Mouse (Mus musculus) MEL (cell line): ENCODE data around the gene Zfp874b. TPM values are rescaled to one million over a fixed set of nuclear protein-coding genes. Genes with fewer than 3 reads are reported as not detected.
"Not testable (repeated sequence)": the region's sequence is repeated elsewhere in the genome, so short reads cannot be mapped to it uniquely, and the experiment has no call there.

Experiments used
- DNase-seq: peaks from one replicate; pipeline ENCODE4 v3.0.0; 2011; ENCODE audit warnings: low read depth, low spot score
- H3K27ac ChIP-seq: 2 replicates; pipeline ENCODE4 v1.5.1; 2012; ENCODE audit warnings: low read depth, mild to moderate bottlenecking, control low read depth, low read length, moderate library complexity; ENCODE audit not compliant: control insufficient read depth
- H3K27me3 ChIP-seq, 2 experiments: fragments of 150-350 bp in 1 of 2; sonication (generic) in 1 of 2; 2 replicates each; pipeline ENCODE4 v1.6.1; 2012; ENCODE audit warnings: low read length in 2 of 2, mild to moderate bottlenecking in 2 of 2, improper control_type of control experiment in 1 of 2, moderate library complexity in 1 of 2; ENCODE audit not compliant: insufficient read depth in 2 of 2, control insufficient read depth in 1 of 2
- H3K36me3 ChIP-seq, 2 experiments: 2 replicates each; pipeline ENCODE4 v1.6.1; 2012 to 2014; ENCODE audit warnings: low read length in 2 of 2, improper control_type of control experiment in 1 of 2, inconsistent platforms in 1 of 2, mild to moderate bottlenecking in 1 of 2; ENCODE audit not compliant: insufficient read depth in 2 of 2, control insufficient read depth in 1 of 2
- H3K4me1 ChIP-seq, 2 experiments: fragments of 150-350 bp in 1 of 2; sonication (generic) in 1 of 2; 2 replicates each; pipeline ENCODE4 v1.6.1; 2012; ENCODE audit warnings: low read length in 2 of 2, improper control_type of control experiment in 1 of 2, mild to moderate bottlenecking in 1 of 2; ENCODE audit not compliant: insufficient read depth in 2 of 2, control insufficient read depth in 1 of 2
- H3K4me3 ChIP-seq, 2 experiments: fragments of 150-350 bp in 1 of 2; sonication (generic) in 1 of 2; 2 replicates each; pipeline ENCODE4 v1.5.1; 2012; ENCODE audit warnings: low read depth in 2 of 2, low read length in 2 of 2, mild to moderate bottlenecking in 2 of 2, moderate library complexity in 2 of 2, control low read depth in 1 of 2, improper control_type of control experiment in 1 of 2; ENCODE audit not compliant: control insufficient read depth in 1 of 2, insufficient read depth in 1 of 2
- H3K79me2 ChIP-seq: 2 replicates; pipeline ENCODE4 v1.6.1; 2012; ENCODE audit warnings: mild to moderate bottlenecking, low read length, moderate library complexity; ENCODE audit not compliant: control insufficient read depth, poor library complexity, insufficient read depth
- H3K9ac ChIP-seq: 2 replicates; pipeline ENCODE4 v1.6.1; 2012; ENCODE audit warnings: low read depth, mild to moderate bottlenecking, control low read depth, low read length, moderate library complexity; ENCODE audit not compliant: control insufficient read depth, poor library complexity, severe bottlenecking
- H3K9me3 ChIP-seq: fragments of 150-350 bp; sonication (generic); replicated peaks from 2 replicates; pipeline ENCODE4 v1.6.1; 2012; ENCODE audit warnings: mild to moderate bottlenecking, low read length, improper control_type of control experiment, moderate library complexity; ENCODE audit not compliant: insufficient read depth
- BHLHE40 ChIP-seq: IDR thresholded peaks from 2 replicates; pipeline ENCODE4 v1.6.1; 2012; ENCODE audit warnings: low read depth, mild to moderate bottlenecking, inconsistent platforms, low read length, improper control_type of control experiment, borderline replicate concordance
- CTCF ChIP-seq, 3 experiments: IDR thresholded peaks in 2 of 3; conservative IDR thresholded peaks in 1 of 3; 2 replicates each; pipeline ENCODE4 v1.5.1; 2011 to 2012; ENCODE audit warnings: low read length in 3 of 3, low read depth in 2 of 3, mild to moderate bottlenecking in 2 of 3, improper control_type of control experiment in 1 of 3, inconsistent platforms in 1 of 3, mixed read lengths in 1 of 3, moderate library complexity in 1 of 3; ENCODE audit not compliant: control insufficient read depth in 1 of 3, insufficient read depth in 1 of 3, poor library complexity in 1 of 3, severe bottlenecking in 1 of 3
- EP300 ChIP-seq, 2 experiments: IDR thresholded peaks; 2 replicates each; pipeline ENCODE4 v1.6.1; 2011; ENCODE audit warnings: improper control_type of control experiment in 2 of 2, low read length in 2 of 2, low read depth in 1 of 2, mild to moderate bottlenecking in 1 of 2
- GATA1 ChIP-seq: IDR thresholded peaks from 2 replicates; pipeline ENCODE4 v1.6.1; 2011; ENCODE audit warnings: low read depth, low read length, improper control_type of control experiment
- MAX ChIP-seq: IDR thresholded peaks from 2 replicates; pipeline ENCODE4 v1.6.1; 2011; ENCODE audit warnings: low read length, improper control_type of control experiment
- MYB ChIP-seq: IDR thresholded peaks from 2 replicates; pipeline ENCODE4 v1.6.1; 2011; ENCODE audit warnings: mild to moderate bottlenecking, low read depth, low read length, improper control_type of control experiment
- NRF1 ChIP-seq: IDR thresholded peaks from 2 replicates; pipeline ENCODE4 v1.6.1; 2014; ENCODE audit warnings: low read depth, mild to moderate bottlenecking, inconsistent platforms, low read length, improper control_type of control experiment, moderate library complexity; ENCODE audit not compliant: poor library complexity, insufficient read depth, severe bottlenecking
- POLR2A ChIP-seq, 2 experiments: IDR thresholded peaks; 2 replicates each; pipeline ENCODE4 v1.6.1; 2011 to 2012; ENCODE audit warnings: low read length in 2 of 2, mild to moderate bottlenecking in 2 of 2, control low read depth in 1 of 2, improper control_type of control experiment in 1 of 2, low read depth in 1 of 2, moderate library complexity in 1 of 2; ENCODE audit not compliant: control insufficient read depth in 1 of 2, insufficient read depth in 1 of 2, poor library complexity in 1 of 2
- POLR2AphosphoS2 ChIP-seq: IDR thresholded peaks from 2 replicates; pipeline ENCODE4 v1.6.1; 2011; ENCODE audit warnings: low read length, improper control_type of control experiment
- RAD21 ChIP-seq: IDR thresholded peaks from 2 replicates; pipeline ENCODE4 v1.6.1; 2011; ENCODE audit warnings: mild to moderate bottlenecking, low read depth, low read length, improper control_type of control experiment
- SMC3 ChIP-seq: IDR thresholded peaks from 2 replicates; pipeline ENCODE4 v1.6.1; 2011; ENCODE audit warnings: low read depth, low read length, improper control_type of control experiment
- TAL1 ChIP-seq: IDR thresholded peaks from 2 replicates; pipeline ENCODE4 v1.6.1; 2012; ENCODE audit warnings: mild to moderate bottlenecking, inconsistent platforms, low read length, moderate library complexity, mixed read lengths
- ZKSCAN1 ChIP-seq: IDR thresholded peaks from 2 replicates; pipeline ENCODE4 v1.6.1; 2012; ENCODE audit warnings: low read depth, mild to moderate bottlenecking, inconsistent platforms, low read length, improper control_type of control experiment, moderate library complexity
- polyA plus RNA-seq, 2 experiments: library from polyadenylated mRNA; stranded (reverse) in 1 of 2; unstranded in 1 of 2; fragments of >175 nt in 1 of 2; fragments of >200 nt in 1 of 2; gene quantifications; 2 replicates each; pipeline versions ENCODE4 v1.2.1 to v1.2.4; 2012; ENCODE audit warnings: low replicate concordance in 2 of 2, low read depth in 1 of 2; ENCODE audit not compliant: insufficient read length in 2 of 2, insufficient read depth in 1 of 2, missing spikeins in 1 of 2
- total RNA-seq: library from RNA; depleted of rRNA; stranded (reverse); fragments of 300-350 nt; gene quantifications from 2 replicates; pipeline ENCODE4 v1.2.3, GENCODE M21; 2012

Gene Zfp874b
- total and polyA plus RNA-seq, 3 experiments: 3.5 to 4.4 TPM; not detected in 1

DNA sequence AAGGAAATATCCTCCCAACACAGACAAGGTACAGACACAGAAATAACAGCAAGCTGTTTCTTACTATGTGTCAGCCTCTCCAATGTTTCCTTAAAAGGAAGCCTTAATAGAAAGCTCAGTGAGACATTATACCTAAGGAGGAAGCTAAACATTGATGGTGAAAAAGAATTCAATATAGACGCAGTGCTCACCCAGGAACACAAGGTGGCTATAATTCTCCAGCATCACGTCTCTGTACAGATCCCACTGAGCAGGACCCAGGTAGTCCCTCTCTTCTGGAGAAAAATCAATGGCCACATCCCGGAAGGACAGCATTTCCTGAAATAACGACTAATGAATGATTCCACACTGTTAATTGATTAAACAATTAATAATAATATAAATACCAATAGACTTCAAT lies 2.5 kb downstream of the Zfp874b start:
- Histone ChIP-seq H3K9ac (no peak overlapping the region), H3K9me3 (no peaks in the 10 kb centered on the region), H3K79me2 (no peaks in the 10 kb centered on the region; the same call in 1 of the 2 replicates), H3K4me3 (no peak overlapping the region), H3K27ac (no peak overlapping the region), H3K36me3 (peaks cover 0 to 3% of the 10 kb centered on the region in 2 experiments; a peak in 1 of 4 replicates), H3K4me1 (no peaks in the 10 kb centered on the region; a peak in 1 of 4 replicates), H3K27me3 (no peaks in the 10 kb centered on the region)
- peak; percentile 40 for DNase-seq
- TF ChIP-seq MAX (no peak), SMC3 (peak; percentile 45), CTCF (IDR thresholded peaks at IDR 0.05 in 2 of 3, conservative IDR thresholded peaks at IDR 0.05 in 1 of 3; ENCODE audit: control insufficient read depth in 1 of 3, insufficient read depth in 1 of 3, low read depth in 2 of 3, low read length in 3 of 3, poor library complexity in 1 of 3, severe bottlenecking in 1 of 3) (peak in 1 of 3 experiments; percentile 32; a peak in 2 of 6 replicates), RAD21 (peak; percentile 26)

- H3K27me3 ChIP-seq: no peaks in the 10 kb centered on the region
- no peaks in the 10 kb centered on the region for H3K4me1 ChIP-seq
- no peak overlapping the region for H3K27ac ChIP-seq
- H3K9ac ChIP-seq: no peak overlapping the region
- H3K9me3 ChIP-seq: no peaks in the 10 kb centered on the region
- no peak overlapping the region for H3K4me3 ChIP-seq
- TF ChIP-seq BHLHE40 (no peak), POLR2A (IDR thresholded peaks at IDR 0.05; ENCODE audit: control insufficient read depth in 1 of 2, insufficient read depth in 1 of 2, low read depth in 1 of 2, low read length in 2 of 2, poor library complexity in 1 of 2) (no peak), POLR2AphosphoS2 (no peak), GATA1 (no peak), TAL1 (peak; percentile 54), MYB (no peak), ZKSCAN1 (no peak), NRF1 (no peak)
- no peaks in the 10 kb centered on the region for H3K79me2 ChIP-seq
- no peaks in the 10 kb centered on the region for H3K36me3 ChIP-seq
- DNase-seq: no peak
Observed at GRCm38 (mm10) chr13:67469274-67469673, 14.8 kb downstream of the Zfp874b start.

DNA sequence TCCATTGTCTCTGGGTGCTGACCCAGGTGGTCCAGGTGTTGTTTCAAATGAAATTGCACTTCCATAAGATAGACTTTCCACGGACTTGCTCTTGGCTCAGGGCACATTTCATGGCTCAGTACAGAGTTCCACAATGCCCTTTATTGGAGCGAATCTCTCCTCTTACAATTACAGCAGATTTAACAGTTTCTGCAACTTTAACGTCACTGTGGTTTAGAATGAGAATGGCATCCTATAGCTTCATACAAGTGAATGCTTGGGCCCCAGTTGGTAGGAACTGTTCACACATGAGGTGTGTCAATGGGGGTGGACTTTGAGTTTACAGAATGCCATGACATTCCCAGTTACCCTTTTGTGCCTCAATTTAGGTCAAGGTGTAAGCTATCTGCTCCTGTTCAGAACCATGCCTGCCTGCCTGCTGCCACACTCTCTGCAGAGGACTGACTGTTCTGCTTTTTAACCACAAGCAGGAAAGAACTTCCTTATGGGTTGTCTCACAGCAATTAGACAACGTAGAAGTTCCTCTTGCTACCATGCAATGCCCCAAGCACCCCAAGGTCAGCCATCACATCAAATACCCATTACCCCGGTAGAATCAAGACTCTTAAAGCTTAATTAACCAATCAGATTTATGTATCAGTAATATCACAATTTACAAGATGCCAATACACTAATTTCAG lies 20.4 kb downstream of the Zfp874b start:
- not testable (repeated sequence) for H3K27me3 ChIP-seq, H3K27ac ChIP-seq, H3K79me2 ChIP-seq, H3K4me1 ChIP-seq, H3K36me3 ChIP-seq, H3K4me3 ChIP-seq, H3K9ac ChIP-seq, H3K9me3 ChIP-seq
- 0 out of 4 replicates have a peak, but pooled peaks of 1 of the 2 experiments have one; percentile 39 for TF ChIP-seq EP300 (IDR thresholded peaks at IDR 0.05; ENCODE audit: low read depth in 1 of 2, low read length in 2 of 2)
- peak; percentile 67 for DNase-seq
